Mouse (Mus musculus): ENCODE results near the gene Cep131. TPM values are rescaled to one million over a fixed set of nuclear protein-coding genes. Genes with fewer than 3 reads are reported as not detected.

Cep131 gene
- total RNA-seq, 2 experiments from 2014 or later, result 9.6 to 11.5 TPM

GRCm38 (mm10) chr11:120101036-120101435, 14.4 kb upstream of the Cep131 start:
- DNase-seq, result peak; percentile 69 to 70
- intact Hi-C loops (cut with DNase I), result no loop called here

GRCm38 (mm10) chr11:120098588-120099511, 12.2 kb upstream of the Cep131 start, which contains the start of the genes Tepsin and Ndufaf8:
Gene Tepsin, minus strand, starts transcription at chr11:120098731.
Gene Ndufaf8, plus strand, starts transcription at chr11:120098928.
- peak; percentile 99 to 100 for DNase-seq
- intact Hi-C loops (cut with DNase I), result loop anchor here (2.0 kb wide), 1 partner anchor 68 kb away; no protein-coding TSS in a partner anchor

GRCm38 (mm10) chr11:120092817-120093591, 6.4 kb upstream of the Cep131 start:
- intact Hi-C loops (cut with DNase I), result no loop called here
- DNase-seq, result no peak

- no peak for DNase-seq
- intact Hi-C loops (cut with DNase I), result no loop called here
These were observed 4.0 kb upstream of the Cep131 start for GRCm38 (mm10) chr11:120090661-120091060.

GRCm38 (mm10) chr11:120085891-120086627, 568 bp downstream of the Cep131 start:
- peak in 1 of 2 experiments; percentile 40 for DNase-seq
- intact Hi-C loops (cut with DNase I), result loop anchor here (5.0 kb wide), 2 partner anchors 144 to 174 kb away; partner anchors contain the start of genes Baiap2 and Chmp6

GRCm38 (mm10) chr11:120080282-120080681, 6.3 kb downstream of the Cep131 start:
- DNase-seq, result no peak
- intact Hi-C loops (cut with DNase I), result no loop called here

GRCm38 (mm10) chr11:120076191-120076590, 10.4 kb downstream of the Cep131 start:
- intact Hi-C loops (cut with DNase I), result no loop called here
- no peak for DNase-seq

GRCm38 (mm10) chr11:120072986-120073647, 13.5 kb downstream of the Cep131 start:
- intact Hi-C loops (cut with DNase I), result no loop called here

GRCm38 (mm10) chr11:120071731-120072320, 14.8 kb downstream of the Cep131 start:
- intact Hi-C loops (cut with DNase I), result no loop called here
- no peak for DNase-seq

More at GRCm38 (mm10) chr11:120072986-120073647, 13.5 kb downstream of the Cep131 start:
- DNase-seq, result no peak

GRCm38 (mm10) chr11:120071065-120071464, 15.6 kb downstream of the Cep131 start:
- DNase-seq, result no peak
- intact Hi-C loops (cut with DNase I), result no loop called here

GRCm38 (mm10) chr11:120070286-120070930, 16.2 kb downstream of the Cep131 start:
- intact Hi-C loops (cut with DNase I), result no loop called here
- no peak for DNase-seq

- no peak for DNase-seq
- intact Hi-C loops (cut with DNase I), result no loop called here
These were observed 17.4 kb downstream of the Cep131 start for GRCm38 (mm10) chr11:120069261-120069660.

- intact Hi-C loops (cut with DNase I), result no loop called here
- no peak for DNase-seq
These were observed 18.8 kb downstream of the Cep131 start for GRCm38 (mm10) chr11:120067834-120068233.

GRCm38 (mm10) chr11:120065291-120065690, 21.3 kb downstream of the Cep131 start:
- peak; percentile 58 to 66 for DNase-seq

GRCm38 (mm10) chr11:120064668-120065040, 22.0 kb downstream of the Cep131 start:
- no peak for DNase-seq
- intact Hi-C loops (cut with DNase I), result loop anchor here (1.0 kb wide), 2 partner anchors 34 to 51 kb away; no protein-coding TSS in a partner anchor

More at GRCm38 (mm10) chr11:120065291-120065690, 21.3 kb downstream of the Cep131 start:
- intact Hi-C loops (cut with DNase I), result loop anchor here (1.0 kb wide), 2 partner anchors 35 to 52 kb away; no protein-coding TSS in a partner anchor

GRCm38 (mm10) chr11:120064006-120064667, 22.5 kb downstream of the Cep131 start:
- intact Hi-C loops (cut with DNase I), result no loop called here
- DNase-seq, result no peak

GRCm38 (mm10) chr11:120063326-120063725, 23.3 kb downstream of the Cep131 start:
- DNase-seq, result no peak
- intact Hi-C loops (cut with DNase I), result no loop called here

GRCm38 (mm10) chr11:120060634-120061033, 26.0 kb downstream of the Cep131 start:
- intact Hi-C loops (cut with DNase I), result no loop called here
- DNase-seq, result no peak

Data from heart, postnatal 36 days (tissue).